Mouse (Mus musculus): ENCODE measurements around the gene Abcc12. TPM values are rescaled to one million over a fixed set of nuclear protein-coding genes. Genes with fewer than 3 reads are reported as not detected.

Abcc12 gene
- polyA plus RNA-seq, 1 experiment from 2014 or later = 0.55 TPM

Small RNA genes within 50 kb of the gene (microRNA-seq; reads per million reads assigned to microRNA genes)
- not detected for gene Gm44348

Other genes with a start within 250 kb of the Abcc12 start
- gene Lonp2, start 43.4 kb upstream of the Abcc12 start, polyA plus RNA-seq (2015; fragmentation: Nextera tagmentation; extraction: Ambion mirVana) = 56.1 and 58.0 TPM in 2 replicates
- 2.5 and 3.3 TPM in 2 replicates for gene Gm10638, start 165.0 kb upstream of the Abcc12 start, polyA plus RNA-seq (2015; fragmentation: Nextera tagmentation; extraction: Ambion mirVana)
- 31.5 and 39.5 TPM in 2 replicates for gene Siah1a, start 165.2 kb upstream of the Abcc12 start, polyA plus RNA-seq (2015; fragmentation: Nextera tagmentation; extraction: Ambion mirVana)